Mouse (Mus musculus) liver, postnatal 0 days (tissue): ENCODE measurements around the gene St7. TPM values are rescaled to one million over a fixed set of nuclear protein-coding genes. Genes with fewer than 3 reads are reported as not detected.
A peak's percentile ranks its signal among the peaks of the same experiment; 100 is the strongest.

Experiments
- ATAC-seq: fragments of 200-750 bp; cut with Nextera tagmentation; 2 replicates; pipeline ENCODE4 v1.8.0; 2017; ENCODE audit warnings: mild to moderate bottlenecking, moderate library complexity
- DNase-seq: peaks from one replicate; pipeline ENCODE4 v3.0.0-alpha.2; 2016
- H3K27ac ChIP-seq: fragments of 300-500 bp; sonication (generic); 2 replicates; pipeline ENCODE4 v1.5.1; 2014; ENCODE audit warnings: antibody characterized with exemption, moderate library complexity, mild to moderate bottlenecking, low read depth
- H3K27me3 ChIP-seq: fragments of 300-500 bp; sonication (generic); 2 replicates; pipeline ENCODE4 v1.6.1; 2014; ENCODE audit warnings: low read length, control low read depth, mixed read lengths; ENCODE audit not compliant: insufficient read depth
- H3K36me3 ChIP-seq: fragments of 300-500 bp; sonication (generic); replicated peaks from 2 replicates; pipeline ENCODE4 v1.6.1; 2014; ENCODE audit warnings: mild to moderate bottlenecking, control low read depth, low read length, moderate library complexity, mixed read lengths; ENCODE audit not compliant: insufficient read depth
- H3K4me1 ChIP-seq: fragments of 300-500 bp; sonication (generic); 2 replicates; pipeline ENCODE4 v1.6.1; 2014; ENCODE audit warnings: antibody characterized with exemption, mild to moderate bottlenecking, control low read depth; ENCODE audit not compliant: insufficient read depth
- H3K4me2 ChIP-seq: fragments of 300-500 bp; sonication (generic); 2 replicates; pipeline ENCODE4 v1.6.1; 2014; ENCODE audit warnings: low read depth, mild to moderate bottlenecking, low read length, moderate library complexity, mixed read lengths
- H3K4me3 ChIP-seq: fragments of 300-500 bp; sonication (generic); 2 replicates; pipeline ENCODE4 v1.5.1; 2014; ENCODE audit warnings: low read depth, low read length
- H3K9ac ChIP-seq: fragments of 300-500 bp; sonication (generic); replicated peaks from 2 replicates; pipeline ENCODE4 v1.6.1; 2014; ENCODE audit warnings: mild to moderate bottlenecking, moderate library complexity
- H3K9me3 ChIP-seq: fragments of 300-500 bp; sonication (generic); 2 replicates; pipeline ENCODE4 v1.6.1; 2016; ENCODE audit warnings: mild to moderate bottlenecking, control low read depth, low read length, mixed read lengths
- CTCF ChIP-seq: sonication (generic); IDR thresholded peaks from 2 replicates; pipeline ENCODE4 v1.5.1; 2016; ENCODE audit warnings: antibody characterized with exemption, low read depth
- EP300 ChIP-seq: IDR thresholded peaks from 2 replicates; pipeline ENCODE4 v1.6.1; 2016; ENCODE audit warnings: antibody characterized with exemption, low read depth, mild to moderate bottlenecking
- whole genome bisulfite sequencing: fragments of 180-500 bp; shearing (Covaris S2); extraction: QIAGEN DNeasy Blood & Tissue Kit; methylation state at CpG from one replicate; pipeline ENCODE4 v1.1.7; 2014; ENCODE audit not compliant: insufficient replicate concordance; 5-methylcytosine and 5-hydroxymethylcytosine counted together
- polyA plus RNA-seq: library from polyadenylated mRNA; unstranded; fragments of >200 nt; fragmentation: Nextera tagmentation; extraction: Ambion mirVana; gene quantifications from 2 replicates; pipeline ENCODE4 v1.2.1, GENCODE M21; 2015

The St7 gene
- polyA plus RNA-seq, 1 experiment from 2014 or later = 11.0 TPM

- Histone ChIP-seq H3K36me3 (no peaks in the 10 kb centered on the region; the same call in 1 of the 2 replicates), H3K4me3 (no peak overlapping the region), H3K9me3 (peaks cover 3% of the 10 kb centered on the region; the same call in 1 of the 2 replicates), H3K27me3 (no peaks in the 10 kb centered on the region), H3K27ac (no peak overlapping the region), H3K4me2 (no peak overlapping the region), H3K9ac (no peak overlapping the region), H3K4me1 (no peaks in the 10 kb centered on the region)
- WGBS = 34% methylated on average over 7 of the region's 7 CpGs
- ATAC-seq (no peak), DNase-seq (peak; percentile 85)
- TF ChIP-seq CTCF = peak; percentile 90
- TF ChIP-seq EP300 = 0 out of 2 replicates have a peak, but pooled peaks have one; percentile 19
Measured at GRCm38 (mm10) chr6:17834493-17834892, 141.8 kb downstream of the St7 start.

DNA sequence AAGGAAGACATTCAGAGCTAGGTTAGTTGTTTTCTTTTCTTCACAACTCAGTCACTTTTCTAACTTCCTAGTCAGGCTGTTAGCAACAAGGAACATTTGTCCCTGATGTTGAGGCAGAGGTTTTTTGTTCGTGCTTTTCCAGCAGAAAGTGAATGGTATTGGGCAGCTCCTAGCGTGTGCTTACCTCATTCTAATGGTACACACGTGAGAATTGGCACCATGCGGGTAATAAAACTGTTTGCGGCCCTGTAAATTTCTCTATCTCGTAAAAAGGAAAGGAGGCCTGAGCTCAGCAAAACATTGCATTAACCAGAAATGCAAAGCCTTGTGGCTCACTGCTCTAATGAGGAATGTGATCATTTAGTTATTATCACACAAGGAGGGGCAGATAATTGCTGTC, 143.0 kb downstream of the St7 start:
- Histone ChIP-seq H3K27ac (no peak overlapping the region), H3K9me3 (no peaks in the 10 kb centered on the region), H3K4me3 (no peak overlapping the region), H3K36me3 (no peaks in the 10 kb centered on the region; the same call in 1 of the 2 replicates), H3K27me3 (no peaks in the 10 kb centered on the region), H3K9ac (no peak overlapping the region), H3K4me2 (no peak overlapping the region), H3K4me1 (no peaks in the 10 kb centered on the region)
- no peak for ATAC-seq
- DNase-seq = no peak
- no peak for TF ChIP-seq EP300
- TF ChIP-seq CTCF = no peak
- 86% methylated on average over 6 of the region's 6 CpGs for WGBS

- ATAC-seq = no peak
Measured at GRCm38 (mm10) chr6:17837676-17838075, 144.9 kb downstream of the St7 start.

GRCm38 (mm10) chr6:17840431-17840830, 147.7 kb downstream of the St7 start:
- Histone ChIP-seq H3K27me3 (no peaks in the 10 kb centered on the region), H3K36me3 (no peaks in the 10 kb centered on the region; the same call in 1 of the 2 replicates), H3K9ac (no peak overlapping the region), H3K4me1 (no peaks in the 10 kb centered on the region), H3K27ac (no peak overlapping the region), H3K4me3 (no peak overlapping the region), H3K9me3 (no peaks in the 10 kb centered on the region), H3K4me2 (no peak overlapping the region)
- DNase-seq (no peak), ATAC-seq (no peak)
- TF ChIP-seq EP300 (no peak), CTCF (no peak)
- WGBS = 84% methylated on average over 29 of the region's 29 CpGs

More at GRCm38 (mm10) chr6:17837676-17838075, 144.9 kb downstream of the St7 start:
- Histone ChIP-seq H3K9me3 (no peaks in the 10 kb centered on the region), H3K27ac (no peak overlapping the region), H3K9ac (no peak overlapping the region), H3K4me1 (no peaks in the 10 kb centered on the region), H3K4me3 (no peak overlapping the region), H3K36me3 (no peaks in the 10 kb centered on the region; the same call in 1 of the 2 replicates), H3K27me3 (no peaks in the 10 kb centered on the region), H3K4me2 (no peak overlapping the region)
- DNase-seq = no peak
- TF ChIP-seq EP300 (no peak), CTCF (no peak)
- WGBS = 41% methylated on average over 1 of the region's 1 CpGs

GRCm38 (mm10) chr6:17842759-17843158, 150.0 kb downstream of the St7 start:
- Histone ChIP-seq H3K9me3 (no peaks in the 10 kb centered on the region), H3K27ac (no peak overlapping the region), H3K9ac (no peak overlapping the region), H3K36me3 (no peaks in the 10 kb centered on the region), H3K27me3 (no peaks in the 10 kb centered on the region), H3K4me2 (no peak overlapping the region), H3K4me1 (no peaks in the 10 kb centered on the region), H3K4me3 (no peak overlapping the region)
- ATAC-seq = no peak
- peak; percentile 43 for DNase-seq
- WGBS = 25% methylated on average over 3 of the region's 3 CpGs
- TF ChIP-seq EP300 = no peak
- TF ChIP-seq CTCF = peak; percentile 60

- Histone ChIP-seq H3K27me3 (no peaks in the 10 kb centered on the region), H3K36me3 (peaks cover 7% of the 10 kb centered on the region; the same call in 1 of the 2 replicates), H3K4me2 (no peak overlapping the region), H3K4me1 (no peaks in the 10 kb centered on the region), H3K9me3 (no peaks in the 10 kb centered on the region), H3K4me3 (no peak overlapping the region), H3K9ac (no peak overlapping the region), H3K27ac (no peak overlapping the region)
- ATAC-seq (no peak), DNase-seq (no peak)
- TF ChIP-seq CTCF = no peak
- TF ChIP-seq EP300 = no peak
- WGBS = 75% methylated on average over 2 of the region's 2 CpGs
Measured at GRCm38 (mm10) chr6:17851316-17851715, 158.6 kb downstream of the St7 start.
